Mouse (Mus musculus) A20 (cell line): ENCODE measurements around the gene Vps41.

ENCODE experiments used
- DNase-seq: peaks from one replicate; pipeline ENCODE4 v3.0.0-alpha.2; 2011; ENCODE audit warnings: low read depth, low spot score

Vps41 gene

DNA sequence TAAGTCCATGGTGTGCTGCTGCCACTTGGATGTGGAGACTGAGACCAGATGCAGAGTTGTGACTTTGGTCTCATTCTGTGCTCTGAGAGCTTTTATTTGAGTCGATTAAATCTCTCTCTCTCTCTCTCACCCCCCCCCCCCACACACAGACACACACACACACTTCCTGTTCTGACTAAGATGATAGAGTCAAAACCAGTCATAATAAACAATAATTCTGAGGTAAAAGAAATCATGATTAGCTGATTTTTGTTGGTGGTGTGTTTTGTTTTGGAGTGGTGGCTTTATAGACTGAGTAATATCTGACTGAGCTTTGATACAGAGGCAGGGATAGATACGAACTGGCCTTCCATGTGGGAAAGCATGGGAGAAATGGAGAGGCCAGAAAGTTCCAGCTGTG lies 74.6 kb downstream of the Vps41 start:
- no peak for DNase-seq

DNA sequence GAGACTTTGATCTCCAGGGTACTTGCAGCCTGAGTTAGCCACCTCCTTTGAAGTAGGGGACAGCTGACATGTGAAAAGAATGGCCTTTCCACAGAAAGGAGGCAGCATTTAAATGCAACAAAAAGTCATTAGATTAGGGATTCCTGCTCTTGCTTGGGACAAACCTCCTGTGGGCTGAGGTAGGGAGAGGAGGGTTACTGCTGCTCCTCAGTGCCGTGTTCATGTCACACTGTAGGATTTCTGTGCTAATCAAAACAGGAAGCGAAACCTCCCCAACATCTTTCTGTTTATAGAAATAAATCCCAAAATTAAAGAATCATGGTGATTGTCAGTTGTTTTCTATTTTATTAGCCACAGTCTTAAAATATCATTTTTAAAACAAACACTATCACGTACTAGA lies 77.4 kb downstream of the Vps41 start:
- no peak for DNase-seq

GRCm38 (mm10) chr13:18797555-18797954 lies 80.5 kb downstream of the Vps41 start:
- DNase-seq: no peak

GRCm38 (mm10) chr13:18800434-18800833 lies 83.3 kb downstream of the Vps41 start:
- no peak for DNase-seq

- DNase-seq: no peak
These were observed 92.4 kb downstream of the Vps41 start for GRCm38 (mm10) chr13:18809465-18809864.

DNA sequence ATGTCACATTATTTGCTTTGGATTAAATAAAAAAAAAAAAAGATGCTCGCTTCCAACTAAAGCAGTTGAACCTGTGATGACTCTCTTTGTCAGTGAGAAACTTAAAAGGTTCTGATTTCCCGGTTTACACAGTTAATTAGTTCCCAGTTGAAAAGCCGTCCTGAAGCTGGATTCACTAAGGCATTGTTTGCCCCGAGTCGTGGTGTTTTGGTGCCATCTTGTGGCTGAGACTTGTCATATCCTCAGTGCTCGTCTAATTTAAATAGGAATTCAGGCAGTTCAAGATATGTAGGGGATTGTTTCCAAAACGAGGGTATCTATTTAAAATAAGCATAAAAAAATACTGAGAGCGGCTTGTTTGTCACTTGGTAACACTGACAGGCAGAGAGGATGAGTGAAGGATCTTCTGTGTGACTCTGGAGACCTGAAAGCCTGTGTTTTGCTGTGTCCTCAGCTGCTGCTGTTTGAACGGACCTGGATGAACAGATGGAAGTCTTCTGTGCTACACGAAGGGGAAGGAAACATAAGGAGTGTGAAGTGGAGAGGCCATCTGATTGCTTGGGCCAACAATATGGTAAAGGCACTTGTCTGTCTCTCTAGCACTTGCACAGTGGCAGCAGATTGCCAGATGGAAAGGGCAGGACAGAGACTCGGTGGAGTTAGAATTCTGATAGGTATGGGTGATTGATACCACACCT lies 93.0 kb downstream of the Vps41 start:
- DNase-seq: peak; percentile 53

GRCm38 (mm10) chr13:18824420-18825123 lies 107.5 kb downstream of the Vps41 start:
- no peak for DNase-seq

DNA sequence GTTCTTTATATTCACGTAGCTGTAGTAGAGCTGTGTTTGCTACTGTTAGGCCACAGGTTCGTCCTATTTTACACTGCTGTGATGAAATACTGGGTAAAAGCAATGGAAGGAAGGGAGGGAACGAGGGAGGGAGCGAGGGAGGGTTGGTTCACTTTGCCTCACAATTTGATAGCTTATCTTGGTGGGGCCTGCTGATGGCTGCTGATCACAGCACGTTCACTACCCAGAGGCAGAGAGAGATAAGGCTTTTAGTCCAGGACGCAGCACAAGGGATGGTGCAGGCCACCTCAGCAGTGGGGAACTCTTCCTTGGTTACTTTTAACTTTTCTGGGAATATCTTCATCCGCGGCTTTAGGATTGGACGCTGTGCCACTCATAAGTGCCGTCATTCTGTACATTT lies 109.9 kb downstream of the Vps41 start:
- DNase-seq: no peak

DNA sequence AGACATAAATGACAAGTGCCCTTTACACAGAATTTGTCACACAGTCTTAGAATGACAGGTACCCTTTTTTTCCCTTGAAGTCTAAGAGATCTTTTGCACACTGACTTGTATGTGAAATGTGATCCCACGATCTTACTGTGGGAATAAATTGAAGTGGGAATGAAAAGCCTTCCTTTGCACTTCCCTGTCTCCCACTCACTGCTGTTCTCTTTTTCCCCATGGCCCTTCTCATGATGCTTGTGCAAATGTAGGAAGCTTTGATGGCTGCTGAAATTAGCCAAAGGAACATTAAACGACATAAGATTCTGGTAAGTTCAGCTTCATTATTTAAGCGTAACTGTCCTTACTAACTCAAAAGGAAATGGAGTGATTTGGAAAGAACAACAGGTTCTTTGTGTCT lies 113.4 kb downstream of the Vps41 start:
- DNase-seq: no peak

DNA sequence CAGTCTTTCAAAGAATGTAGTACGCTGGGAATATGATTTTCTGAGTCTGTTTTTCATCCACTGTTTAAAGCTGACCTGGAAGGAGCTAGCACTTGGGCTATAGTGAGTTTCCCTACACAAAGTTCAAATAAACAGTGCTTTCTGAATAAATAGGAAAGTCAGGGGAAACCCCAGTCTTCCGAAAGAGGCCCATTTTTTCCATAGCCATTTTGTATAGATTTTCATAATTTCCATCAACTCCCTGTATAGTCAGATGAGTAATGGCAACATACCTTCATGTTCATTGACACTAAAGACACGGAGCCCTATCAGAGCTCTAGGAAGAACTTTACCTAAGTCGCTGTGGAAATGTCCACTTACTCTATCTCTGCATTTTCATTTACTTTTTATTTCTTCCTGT lies 122.1 kb downstream of the Vps41 start:
- DNase-seq: no peak

- no peak for DNase-seq
These were observed 123.3 kb downstream of the Vps41 start for GRCm38 (mm10) chr13:18840366-18840765.

DNA sequence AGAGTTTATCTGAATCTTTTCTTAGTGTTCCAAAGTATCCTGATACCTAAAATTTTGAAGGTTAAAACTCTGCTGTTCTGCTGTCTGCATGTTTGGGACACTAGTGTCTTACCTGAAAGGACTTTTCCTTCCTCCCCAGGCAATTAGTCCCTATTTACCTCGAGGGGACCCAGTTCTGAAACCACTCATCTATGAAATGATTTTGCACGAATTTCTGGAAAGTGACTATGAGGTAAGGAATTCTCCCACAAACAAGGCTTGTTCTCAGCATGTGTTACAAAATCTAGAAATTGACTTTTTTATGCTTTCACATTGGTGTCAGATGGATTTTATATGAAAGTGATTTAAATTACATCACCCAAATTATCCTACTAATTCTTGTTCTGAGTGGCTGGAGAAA lies 123.9 kb downstream of the Vps41 start:
- DNase-seq: no peak

- DNase-seq: no peak
These were observed 124.7 kb downstream of the Vps41 start for GRCm38 (mm10) chr13:18841752-18842282.

DNA sequence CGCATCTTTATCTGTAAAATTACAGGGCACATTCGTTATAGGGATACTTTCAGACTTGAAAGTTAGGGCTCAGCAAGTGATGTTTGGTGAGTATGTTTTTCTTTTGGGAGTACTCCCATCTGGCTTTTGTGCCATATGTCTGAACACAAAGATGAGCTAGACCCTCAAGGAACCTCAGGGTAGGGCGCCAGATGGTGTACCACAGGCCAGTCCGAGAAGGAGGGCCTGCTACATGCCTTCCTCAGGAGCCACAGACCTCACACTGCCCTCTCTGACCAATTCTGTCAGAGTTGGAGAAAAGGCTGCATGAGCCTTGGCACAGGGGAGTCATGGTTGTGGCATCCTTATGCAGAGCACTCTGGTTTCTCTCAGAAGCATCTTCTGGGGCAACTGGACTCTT lies 125.5 kb downstream of the Vps41 start:
- no peak for DNase-seq

DNA sequence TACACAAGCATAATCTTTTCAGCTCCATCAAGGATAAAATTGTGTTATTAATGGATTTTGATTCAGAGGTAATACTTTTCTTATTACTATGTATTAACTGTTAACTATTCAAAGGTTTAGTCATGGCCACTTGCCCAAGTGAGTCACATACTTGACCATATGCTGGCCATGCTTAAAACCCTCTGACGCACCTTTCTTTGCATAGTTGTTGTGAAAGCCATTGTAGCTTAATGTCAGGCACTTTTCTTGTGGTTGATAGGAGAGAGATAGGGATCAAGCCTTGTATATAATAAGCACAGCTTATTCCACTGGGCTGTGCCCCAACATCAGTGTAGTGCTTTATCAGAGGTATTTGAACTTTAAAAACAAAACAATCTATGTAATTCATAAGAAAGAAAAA lies 126.5 kb downstream of the Vps41 start:
- no peak for DNase-seq

GRCm38 (mm10) chr13:18847386-18847785 lies 130.3 kb downstream of the Vps41 start:
- DNase-seq: no peak

DNA sequence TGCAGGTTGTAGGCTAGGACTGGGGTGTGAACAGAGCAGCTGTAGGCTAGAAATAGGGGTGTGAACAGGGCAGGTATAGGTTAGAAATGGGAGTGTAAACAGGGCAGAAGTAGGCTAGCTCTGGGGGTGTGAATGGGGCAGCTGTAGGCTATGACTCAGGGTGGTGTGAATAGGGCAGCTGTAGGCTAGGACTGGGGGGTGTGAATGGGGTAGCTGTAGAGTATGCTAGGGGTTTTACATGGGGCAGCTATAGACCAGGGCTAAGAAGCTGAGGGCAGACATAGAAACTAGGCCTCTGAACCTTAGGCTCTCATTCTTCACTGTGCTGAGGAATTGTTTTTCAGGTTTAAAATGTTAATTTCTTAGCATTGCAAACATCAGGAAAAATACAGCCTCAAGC lies 132.5 kb downstream of the Vps41 start:
- no peak for DNase-seq

GRCm38 (mm10) chr13:18851182-18851581 lies 134.1 kb downstream of the Vps41 start:
- no peak for DNase-seq

DNA sequence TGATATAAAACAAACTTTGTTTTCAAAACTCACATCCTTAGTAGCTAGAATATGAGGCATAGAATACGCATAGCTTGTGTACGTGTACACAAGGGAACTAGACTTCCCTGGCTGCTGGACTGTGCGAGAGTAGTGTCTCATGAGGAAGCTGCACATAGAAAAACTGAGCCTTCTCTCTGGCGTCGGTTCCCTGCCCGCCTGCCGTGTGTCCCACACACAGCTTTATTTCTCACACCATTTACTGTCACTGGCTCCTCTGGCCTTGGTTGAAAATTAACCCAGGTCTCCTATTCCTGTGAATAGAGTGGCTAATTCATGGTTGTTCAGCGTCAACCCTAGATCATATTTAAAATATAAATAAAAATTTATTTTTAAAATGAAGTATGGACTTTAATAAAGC lies 135.6 kb downstream of the Vps41 start:
- no peak for DNase-seq

DNA sequence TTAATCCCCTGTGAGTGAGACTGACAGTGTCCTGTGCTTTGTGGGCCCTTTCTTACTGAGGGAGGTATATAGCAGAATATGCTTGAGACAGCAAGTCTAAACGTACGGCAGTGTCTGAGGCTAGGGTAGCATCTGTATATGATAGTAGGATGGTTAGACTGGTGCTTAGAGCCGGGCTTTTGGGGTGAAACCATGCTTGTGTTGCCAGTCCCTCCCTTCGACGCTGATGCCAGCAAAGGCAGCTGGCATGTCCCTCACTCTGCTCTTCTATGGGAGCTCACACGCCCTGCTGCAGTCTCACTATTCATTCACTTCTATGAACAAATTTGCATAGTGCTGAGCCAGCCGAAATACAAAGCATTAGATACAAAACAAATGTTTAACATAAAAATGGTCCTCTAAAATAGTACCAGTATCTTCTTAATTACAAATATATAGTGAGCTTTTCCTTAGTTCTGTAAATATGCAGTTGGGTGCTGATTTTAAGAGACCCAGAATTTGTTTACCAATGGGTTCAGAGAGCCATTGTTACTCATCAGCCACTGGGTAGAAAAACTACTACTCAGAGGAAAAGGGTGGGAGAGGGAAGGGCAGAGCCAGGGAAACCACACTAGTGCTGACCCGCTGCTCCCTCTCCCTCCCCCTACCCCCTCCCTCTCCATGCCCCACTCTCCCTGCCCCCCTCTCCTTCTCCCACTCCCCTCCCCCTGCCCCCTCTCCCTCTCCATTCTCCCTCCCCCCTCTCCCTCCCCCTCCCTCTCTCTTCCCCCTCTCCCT lies 139.1 kb downstream of the Vps41 start:
- DNase-seq: no peak

DNA sequence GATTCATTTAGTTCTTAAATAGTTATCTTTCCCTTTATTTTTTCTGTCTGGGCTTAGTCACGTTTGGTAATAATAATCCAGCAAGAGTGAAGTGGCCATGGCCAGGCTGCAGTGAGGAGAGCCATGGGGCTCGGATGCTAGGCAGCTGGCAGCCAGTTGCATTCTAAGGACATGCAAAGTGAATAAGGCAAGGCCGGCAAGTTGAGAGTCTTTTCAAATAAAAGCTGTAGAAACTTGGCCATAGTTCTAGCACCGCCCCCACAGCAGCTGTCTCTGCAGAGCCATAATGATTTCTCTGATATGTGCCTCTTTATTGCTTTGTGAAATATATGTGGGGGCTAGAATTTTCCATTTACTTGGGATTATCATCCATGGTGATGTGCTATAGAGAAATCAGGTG lies 141.1 kb downstream of the Vps41 start:
- DNase-seq: no peak

GRCm38 (mm10) chr13:18859389-18859788 lies 142.3 kb downstream of the Vps41 start:
- DNase-seq: no peak
